Mouse (Mus musculus): ENCODE data around the gene Prkca.

GRCm38 (mm10) chr11:108023188-108023587 lies 320.5 kb downstream of the Prkca start:
- TF ChIP-seq HCFC1 (IDR thresholded peaks at IDR 0.05; ENCODE audit: borderline replicate concordance, insufficient read depth, low read length) (no peak), ZNF384 (IDR thresholded peaks at IDR 0.05; ENCODE audit: low read depth, low read length) (no peak), MAFK (IDR thresholded peaks at IDR 0.05; ENCODE audit: insufficient read depth, low read depth, low read length) (no peak), ZC3H11A (IDR thresholded peaks at IDR 0.05; ENCODE audit: borderline replicate concordance, low read depth, low read length) (no peak)
